Mouse (Mus musculus) hindbrain, embryonic 10.5 days (tissue): ENCODE results near the gene Misp. TPM values are rescaled to one million over a fixed set of nuclear protein-coding genes. Genes with fewer than 3 reads are reported as not detected.

Experiments
- DNase-seq: peaks from one replicate; pipeline ENCODE4 v3.0.0-alpha.2; 2017; ENCODE audit warnings: low spot score
- H3K27ac ChIP-seq: fragments of 300-500 bp; sonication (generic); 2 replicates; pipeline ENCODE4 v1.5.1; 2016; ENCODE audit warnings: mild to moderate bottlenecking, moderate library complexity
- H3K27me3 ChIP-seq: fragments of 300-500 bp; sonication (generic); 2 replicates; pipeline ENCODE4 v1.6.1; 2016; ENCODE audit warnings: mild to moderate bottlenecking; ENCODE audit not compliant: poor library complexity, insufficient read depth, severe bottlenecking
- H3K36me3 ChIP-seq: fragments of 300-500 bp; sonication (generic); 2 replicates; pipeline ENCODE4 v1.6.1; 2016; ENCODE audit warnings: mild to moderate bottlenecking, moderate library complexity
- H3K4me1 ChIP-seq: fragments of 300-500 bp; sonication (generic); replicated peaks from 2 replicates; pipeline ENCODE4 v1.6.1; 2016; ENCODE audit warnings: mild to moderate bottlenecking
- H3K4me3 ChIP-seq: fragments of 300-500 bp; sonication (generic); 2 replicates; pipeline ENCODE4 v1.5.1; 2016; ENCODE audit warnings: mild to moderate bottlenecking, moderate library complexity
- H3K9me3 ChIP-seq: fragments of 300-500 bp; sonication (generic); 2 replicates; pipeline ENCODE4 v1.6.1; 2016; ENCODE audit warnings: mild to moderate bottlenecking, moderate library complexity
- WGBS: fragments of 180-500 bp; shearing (Covaris S2); methylation state at CpG from one replicate; pipeline ENCODE4 v1.1.7; 2016; 5-methylcytosine and 5-hydroxymethylcytosine counted together
- polyA plus RNA-seq: library from polyadenylated mRNA; unstranded; fragments of >200 nt; fragmentation: Nextera tagmentation; extraction: Ambion mirVana; gene quantifications from 2 replicates; pipeline ENCODE4 v1.2.1, GENCODE M21; 2016

Gene Misp
- polyA plus RNA-seq, 1 experiment from 2014 or later = 1.0 TPM

- peak overlapping the region; percentile 56; the same call in 1 of the 2 replicates for H3K27ac ChIP-seq
- no peak for DNase-seq
Observed at GRCm38 (mm10) chr10:79800508-79800907, 20.3 kb upstream of the Misp start.

GRCm38 (mm10) chr10:79801837-79802236, 19.0 kb upstream of the Misp start:
- Histone ChIP-seq H3K36me3 (peaks cover 26% of the 10 kb centered on the region), H3K27me3 (no peaks in the 10 kb centered on the region), H3K27ac (peak overlapping the region; percentile 91), H3K4me1 (peaks cover 81% of the 10 kb centered on the region), H3K9me3 (no peaks in the 10 kb centered on the region), H3K4me3 (peak overlapping the region; percentile 33)
- no peak for DNase-seq
- WGBS = 30% methylated on average over 3 of the region's 3 CpGs

More at GRCm38 (mm10) chr10:79800508-79800907, 20.3 kb upstream of the Misp start:
- Histone ChIP-seq H3K36me3 (peaks cover 28% of the 10 kb centered on the region), H3K4me1 (peaks cover 70% of the 10 kb centered on the region), H3K27me3 (no peaks in the 10 kb centered on the region), H3K9me3 (no peaks in the 10 kb centered on the region), H3K4me3 (no peak overlapping the region)
- 83% methylated on average over 11 of the region's 11 CpGs for WGBS

GRCm38 (mm10) chr10:79802331-79802971, 18.3 kb upstream of the Misp start:
- H3K9me3 ChIP-seq = no peaks in the 10 kb centered on the region
- 38% methylated on average over 11 of the region's 11 CpGs for WGBS
- H3K4me3 ChIP-seq = peak overlapping the region; percentile 33
- peak overlapping the region; percentile 91 for H3K27ac ChIP-seq
- H3K36me3 ChIP-seq = peaks cover 33% of the 10 kb centered on the region
- no peaks in the 10 kb centered on the region for H3K27me3 ChIP-seq
- peak; percentile 48 for DNase-seq
- peaks cover 83% of the 10 kb centered on the region for H3K4me1 ChIP-seq

- peak; percentile 93 for DNase-seq
- Histone ChIP-seq H3K9me3 (no peaks in the 10 kb centered on the region), H3K27me3 (no peaks in the 10 kb centered on the region), H3K27ac (peak overlapping the region; percentile 91), H3K4me1 (peaks cover 82% of the 10 kb centered on the region), H3K4me3 (peak overlapping the region; percentile 39), H3K36me3 (peaks cover 44% of the 10 kb centered on the region)
- WGBS = 5% methylated on average over 29 of the region's 29 CpGs
Observed at GRCm38 (mm10) chr10:79803716-79804323, 17.0 kb upstream of the Misp start.

DNA sequence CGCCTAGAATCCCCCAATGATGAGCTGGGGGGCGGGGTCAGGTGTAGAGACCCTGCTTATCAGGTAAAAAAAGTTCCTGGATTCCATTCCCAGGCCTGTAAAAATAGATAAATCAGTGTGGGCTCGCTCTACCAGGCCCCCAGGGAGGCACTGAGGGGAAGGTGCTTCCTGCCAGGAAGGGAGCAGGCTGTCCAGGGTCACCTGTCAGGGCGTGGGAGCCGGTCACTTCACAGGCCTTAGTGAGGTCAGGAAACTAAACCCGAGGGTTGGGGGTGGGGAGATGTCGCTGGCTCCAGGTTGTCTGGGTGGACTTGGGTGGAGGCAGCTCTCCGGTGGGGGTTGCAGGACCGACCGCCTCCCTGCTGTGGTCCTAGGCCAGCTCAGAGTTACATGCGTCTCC, 15.2 kb upstream of the Misp start:
- no peak overlapping the region; the same call in 1 of the 2 replicates for H3K4me3 ChIP-seq
- 70% methylated on average over 11 of the region's 11 CpGs for WGBS
- H3K27me3 ChIP-seq = no peaks in the 10 kb centered on the region
- peaks cover 75% of the 10 kb centered on the region for H3K4me1 ChIP-seq
- H3K27ac ChIP-seq = peak overlapping the region; percentile 91
- peaks cover 46% of the 10 kb centered on the region for H3K36me3 ChIP-seq
- no peak for DNase-seq
- H3K9me3 ChIP-seq = no peaks in the 10 kb centered on the region

DNA sequence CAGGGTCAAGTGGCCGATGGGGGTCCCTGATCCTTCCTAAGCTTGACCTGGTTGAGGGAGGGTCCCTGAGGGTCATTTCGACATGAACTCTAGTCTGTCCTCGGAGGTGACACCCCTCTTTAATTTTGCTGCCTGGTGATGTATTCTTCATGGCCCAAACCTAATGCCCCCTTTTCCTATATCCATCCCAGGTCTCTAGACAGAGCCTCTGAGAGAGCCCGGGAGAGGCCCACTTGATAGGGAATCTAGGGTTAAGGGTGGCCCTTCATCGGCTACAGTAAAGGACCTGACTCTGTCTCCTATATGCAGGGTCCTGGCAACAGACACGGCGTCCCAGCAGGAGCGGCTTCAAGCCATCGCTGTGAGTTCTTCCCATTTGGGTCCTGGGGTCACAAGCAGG, 14.5 kb upstream of the Misp start:
- WGBS = 86% methylated on average over 9 of the region's 9 CpGs
- no peaks in the 10 kb centered on the region for H3K27me3 ChIP-seq
- H3K4me3 ChIP-seq = no peak overlapping the region
- H3K36me3 ChIP-seq = peaks cover 48% of the 10 kb centered on the region
- H3K9me3 ChIP-seq = no peaks in the 10 kb centered on the region
- peaks cover 70% of the 10 kb centered on the region for H3K4me1 ChIP-seq
- no peak for DNase-seq
- H3K27ac ChIP-seq = peak overlapping the region; percentile 91

DNA sequence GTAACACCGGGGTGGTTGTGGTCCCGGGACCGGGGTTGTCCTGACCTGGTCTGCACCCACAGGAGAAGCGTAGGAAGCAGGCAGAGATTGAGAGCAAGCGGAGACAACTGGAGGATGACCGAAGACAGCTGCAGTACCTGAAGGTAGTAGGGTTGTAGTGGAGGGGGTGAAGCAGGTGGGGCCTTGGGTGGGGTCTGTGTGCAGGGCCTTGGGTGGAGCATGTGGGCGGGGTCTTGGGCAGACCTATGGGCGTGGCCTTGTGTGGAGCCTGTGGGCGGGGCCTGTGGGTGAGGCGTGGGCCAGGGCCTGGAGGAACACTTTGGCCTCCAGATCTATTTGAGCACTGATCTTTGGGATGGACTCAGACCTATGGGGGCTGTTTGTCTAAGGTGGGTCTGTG, 13.8 kb upstream of the Misp start:
- Histone ChIP-seq H3K36me3 (peaks cover 55% of the 10 kb centered on the region), H3K4me3 (peak overlapping the region; percentile 12; the same call in 1 of the 2 replicates), H3K4me1 (peaks cover 67% of the 10 kb centered on the region), H3K27ac (peak overlapping the region; percentile 60), H3K27me3 (no peaks in the 10 kb centered on the region), H3K9me3 (no peaks in the 10 kb centered on the region)
- DNase-seq = no peak
- 84% methylated on average over 10 of the region's 10 CpGs for WGBS

DNA sequence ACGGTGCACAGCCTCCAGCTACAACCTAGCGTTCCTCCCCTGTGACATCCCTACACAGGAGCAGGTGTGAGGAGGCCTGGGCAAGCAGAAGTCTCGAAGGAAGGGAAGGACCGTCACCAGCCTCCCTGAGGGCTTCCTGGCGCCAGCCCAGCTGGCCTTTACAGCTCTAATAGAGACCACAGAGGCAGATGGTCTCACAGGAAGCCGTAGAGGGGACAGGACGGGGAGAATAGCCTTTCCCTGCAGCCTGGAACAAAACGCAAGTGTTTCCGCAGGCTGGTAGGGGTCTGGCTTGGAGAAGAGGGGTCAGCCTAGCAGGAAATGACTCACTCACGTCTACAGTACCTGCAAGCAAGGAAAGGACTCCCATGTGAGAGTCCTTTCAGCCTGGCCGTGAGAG, 13.0 kb upstream of the Misp start:
- Histone ChIP-seq H3K4me1 (peaks cover 59% of the 10 kb centered on the region), H3K4me3 (no peak overlapping the region), H3K27ac (peak overlapping the region; percentile 75), H3K9me3 (no peaks in the 10 kb centered on the region), H3K27me3 (no peaks in the 10 kb centered on the region), H3K36me3 (peaks cover 63% of the 10 kb centered on the region)
- WGBS = 71% methylated on average over 11 of the region's 11 CpGs
- no peak for DNase-seq

GRCm38 (mm10) chr10:79808728-79809127, 12.1 kb upstream of the Misp start:
- no peaks in the 10 kb centered on the region for H3K27me3 ChIP-seq
- 90% methylated on average over 11 of the region's 11 CpGs for WGBS
- H3K27ac ChIP-seq = peak overlapping the region; percentile 45; the same call in 1 of the 2 replicates
- H3K9me3 ChIP-seq = no peaks in the 10 kb centered on the region
- no peak for DNase-seq
- peaks cover 50% of the 10 kb centered on the region for H3K4me1 ChIP-seq
- H3K4me3 ChIP-seq = no peak overlapping the region
- peaks cover 68% of the 10 kb centered on the region for H3K36me3 ChIP-seq

DNA sequence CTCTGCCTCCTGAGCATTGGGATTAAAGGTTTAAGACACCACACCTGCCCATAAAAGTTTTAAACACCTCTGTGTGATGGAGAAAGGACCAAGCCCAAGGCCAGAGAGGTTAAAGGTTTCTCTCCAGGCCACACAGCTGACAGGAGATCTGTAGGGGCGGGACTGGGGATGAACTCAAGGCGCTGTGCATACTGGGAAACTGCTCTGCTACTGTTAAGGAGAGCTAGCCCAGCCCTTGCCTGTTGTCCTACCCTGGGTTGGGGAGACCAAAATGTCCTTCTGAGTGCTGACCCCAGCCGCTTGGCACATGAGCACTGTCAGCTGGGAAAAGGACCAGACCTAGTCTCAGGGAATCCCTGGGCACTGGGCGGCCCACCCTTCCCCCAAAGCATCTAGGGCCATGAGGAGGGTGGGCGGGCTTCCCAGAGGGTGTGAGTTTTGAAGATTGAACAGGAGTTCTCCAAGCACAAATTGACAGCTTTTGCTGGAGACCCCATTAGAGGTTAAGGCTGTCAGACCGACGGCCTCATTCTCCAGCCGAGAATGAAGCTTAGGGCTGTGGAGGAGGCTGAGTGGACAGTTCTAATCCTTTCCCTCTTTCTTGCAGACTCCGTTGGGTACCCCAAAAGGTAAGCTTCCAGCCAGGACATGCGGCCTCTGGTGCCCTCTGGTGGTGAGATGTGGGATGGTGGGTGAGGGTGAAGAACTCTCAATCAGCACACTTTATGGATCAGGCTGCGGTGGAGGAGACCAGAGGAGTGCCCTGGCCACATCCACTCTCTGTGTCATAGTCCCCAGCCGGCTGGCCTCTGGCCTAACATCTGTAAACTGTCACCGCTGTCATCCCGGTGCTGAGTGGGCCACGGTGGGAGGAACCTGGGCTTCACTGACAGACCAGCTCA, 8.8 kb upstream of the Misp start:
- Histone ChIP-seq H3K4me3 (0 out of 2 replicates have a peak overlapping the region, but pooled peaks have one; percentile 0), H3K4me1 (peaks cover 17% of the 10 kb centered on the region), H3K27ac (peak overlapping the region; percentile 64; the same call in 1 of the 2 replicates), H3K27me3 (no peaks in the 10 kb centered on the region), H3K36me3 (peaks cover 93% of the 10 kb centered on the region), H3K9me3 (no peaks in the 10 kb centered on the region)
- 29% methylated on average over 15 of the region's 15 CpGs for WGBS
- DNase-seq = peak; percentile 87

DNA sequence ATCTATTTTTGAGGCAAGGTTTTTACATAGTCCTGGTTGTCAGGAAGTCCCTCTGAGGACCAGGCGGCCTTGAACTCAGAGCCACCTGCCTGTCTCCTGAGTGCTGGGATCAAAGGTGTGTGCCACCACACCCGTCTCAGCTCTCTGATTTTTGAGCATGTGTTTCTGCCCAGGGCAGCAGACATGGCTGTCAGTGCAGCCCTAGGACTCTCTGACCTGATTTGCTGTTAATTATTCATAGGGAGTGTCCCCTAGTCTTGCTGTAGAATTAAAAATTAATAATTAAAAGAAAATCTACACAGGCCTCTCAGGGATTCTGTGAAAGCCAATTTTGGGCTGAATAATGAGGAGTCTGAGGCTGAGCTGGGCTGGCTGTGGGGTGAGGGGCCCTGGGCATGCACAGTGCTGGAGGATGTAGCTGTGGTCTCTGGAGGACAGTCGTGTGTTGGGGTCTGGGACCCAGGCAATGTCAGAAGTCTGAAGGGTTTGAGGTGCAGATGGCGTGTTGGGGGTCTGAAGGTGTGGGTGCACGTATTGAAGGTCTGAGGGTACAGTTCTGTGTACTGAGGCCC, 6.4 kb upstream of the Misp start:
- H3K4me3 ChIP-seq = no peak overlapping the region
- H3K27me3 ChIP-seq = no peaks in the 10 kb centered on the region
- 89% methylated on average over 5 of the region's 5 CpGs for WGBS
- H3K9me3 ChIP-seq = no peaks in the 10 kb centered on the region
- peaks cover 15% of the 10 kb centered on the region for H3K4me1 ChIP-seq
- DNase-seq = no peak
- H3K27ac ChIP-seq = no peak overlapping the region
- H3K36me3 ChIP-seq = peaks cover 90% of the 10 kb centered on the region

DNA sequence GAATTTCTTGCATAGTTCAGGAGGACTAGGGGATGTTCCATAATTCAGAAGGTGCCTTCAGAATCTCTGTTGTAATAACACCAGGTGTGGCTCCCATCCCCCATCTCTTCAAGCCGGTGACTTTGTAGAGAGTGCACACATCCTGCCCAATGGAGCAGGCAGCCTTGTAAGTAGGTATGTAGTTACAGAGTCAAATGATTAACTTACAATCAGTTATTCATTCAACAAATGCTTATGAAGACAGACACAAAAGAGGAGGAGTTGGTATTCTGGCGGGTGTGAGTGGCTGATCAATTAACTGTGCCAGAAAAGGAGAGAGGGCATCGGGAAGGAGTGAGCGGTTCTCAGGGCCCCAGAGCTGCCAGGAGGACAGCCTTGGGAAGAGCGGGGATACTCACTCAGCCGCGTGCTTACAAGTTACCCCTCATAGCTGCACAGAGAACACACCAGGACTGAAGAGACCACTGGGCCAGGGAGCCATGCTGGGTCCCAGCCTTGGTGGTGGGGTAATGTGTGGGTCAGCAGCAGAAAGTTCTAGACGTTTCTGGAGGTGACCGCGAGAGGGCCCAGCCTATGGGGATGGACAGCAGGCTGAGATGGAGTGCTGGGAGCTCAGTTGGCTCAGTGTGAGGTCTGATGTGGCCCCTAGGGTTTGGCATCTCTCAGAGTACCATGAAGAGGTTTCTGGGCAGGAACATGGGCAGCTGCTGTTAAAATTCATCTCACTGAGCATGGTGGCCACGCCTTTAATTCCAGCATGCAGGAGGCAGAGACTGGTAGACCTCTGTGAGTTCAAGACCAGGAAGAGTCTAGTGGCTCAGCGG, 4.9 kb upstream of the Misp start:
- no peaks in the 10 kb centered on the region for H3K27me3 ChIP-seq
- DNase-seq = no peak
- peaks cover 21% of the 10 kb centered on the region for H3K4me1 ChIP-seq
- H3K36me3 ChIP-seq = peaks cover 92% of the 10 kb centered on the region
- no peak overlapping the region for H3K27ac ChIP-seq
- no peak overlapping the region for H3K4me3 ChIP-seq
- no peaks in the 10 kb centered on the region for H3K9me3 ChIP-seq
- WGBS = 88% methylated on average over 12 of the region's 12 CpGs
